Mouse (Mus musculus): ENCODE data around the gene Myocd. TPM values are rescaled to one million over a fixed set of nuclear protein-coding genes. Genes with fewer than 3 reads are reported as not detected.

The Myocd gene
- polyA plus RNA-seq, 1 experiment from 2014 or later = 1.4 TPM

GRCm38 (mm10) chr11:65139030-65139429 is 130.8 kb downstream of the Myocd start:
- no peak overlapping the region for H3K9ac ChIP-seq (ENCODE audit: low read depth, low read length)
- no peak overlapping the region for H3K27ac ChIP-seq (ENCODE audit: low read depth, low read length)
- H3K4me2 ChIP-seq = no peak overlapping the region
- no peak overlapping the region for H3K4me3 ChIP-seq (ENCODE audit: low read depth, low read length)
- DNase-seq (ENCODE audit: low spot score) (no peak), ATAC-seq (replicated peaks; ENCODE audit: low FRiP score) (no peak)
- H3K4me1 ChIP-seq (replicated peaks; ENCODE audit: control insufficient read depth, insufficient read depth, low read length) = no peaks in the 10 kb centered on the region; the same call in 1 of the 2 replicates
- no peaks in the 10 kb centered on the region for H3K27me3 ChIP-seq (replicated peaks; ENCODE audit: control insufficient read depth, insufficient read depth, low read length)
- no peaks in the 10 kb centered on the region for H3K9me3 ChIP-seq (ENCODE audit: control insufficient read depth, low read length)
- H3K36me3 ChIP-seq (ENCODE audit: control insufficient read depth, insufficient read depth, low read length) = no peaks in the 10 kb centered on the region
- WGBS = 81% methylated on average over 3 of the region's 3 CpGs

DNA sequence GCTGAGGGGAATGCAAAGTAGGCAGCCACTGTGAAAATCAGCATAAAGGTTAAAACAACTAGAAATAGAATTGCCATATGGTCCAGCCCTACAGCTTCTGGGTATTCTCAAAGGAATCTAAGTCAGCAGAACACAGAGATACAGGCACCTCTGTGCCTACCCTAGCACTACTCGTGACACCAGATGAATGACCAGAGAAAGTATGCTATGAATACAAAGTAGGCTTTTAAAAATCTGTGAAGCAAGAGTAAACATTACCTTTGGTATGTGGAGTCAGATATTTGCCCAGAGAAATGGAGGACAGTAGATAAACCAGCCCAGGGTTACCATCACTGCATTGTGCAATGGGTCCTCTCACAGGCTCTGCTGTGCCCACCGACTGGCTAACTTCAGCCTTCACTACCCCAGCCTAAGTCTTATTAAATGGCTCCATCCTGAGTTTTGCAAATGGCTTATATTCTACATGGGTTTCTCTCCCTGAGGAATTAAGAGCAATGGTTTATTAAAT is 132.6 kb downstream of the Myocd start:
- no peaks in the 10 kb centered on the region for H3K36me3 ChIP-seq (ENCODE audit: control insufficient read depth, insufficient read depth, low read length)
- WGBS = 70% methylated on average over 2 of the region's 2 CpGs
- no peaks in the 10 kb centered on the region for H3K27me3 ChIP-seq (replicated peaks; ENCODE audit: control insufficient read depth, insufficient read depth, low read length)
- H3K27ac ChIP-seq (ENCODE audit: low read depth, low read length) = no peak overlapping the region
- ATAC-seq (replicated peaks; ENCODE audit: low FRiP score) (no peak), DNase-seq (ENCODE audit: low spot score) (no peak)
- H3K4me2 ChIP-seq = no peak overlapping the region
- H3K9me3 ChIP-seq (ENCODE audit: control insufficient read depth, low read length) = no peaks in the 10 kb centered on the region
- no peak overlapping the region for H3K9ac ChIP-seq (ENCODE audit: low read depth, low read length)
- H3K4me1 ChIP-seq (replicated peaks; ENCODE audit: control insufficient read depth, insufficient read depth, low read length) = no peaks in the 10 kb centered on the region; the same call in 1 of the 2 replicates
- no peak overlapping the region for H3K4me3 ChIP-seq (ENCODE audit: low read depth, low read length)

DNA sequence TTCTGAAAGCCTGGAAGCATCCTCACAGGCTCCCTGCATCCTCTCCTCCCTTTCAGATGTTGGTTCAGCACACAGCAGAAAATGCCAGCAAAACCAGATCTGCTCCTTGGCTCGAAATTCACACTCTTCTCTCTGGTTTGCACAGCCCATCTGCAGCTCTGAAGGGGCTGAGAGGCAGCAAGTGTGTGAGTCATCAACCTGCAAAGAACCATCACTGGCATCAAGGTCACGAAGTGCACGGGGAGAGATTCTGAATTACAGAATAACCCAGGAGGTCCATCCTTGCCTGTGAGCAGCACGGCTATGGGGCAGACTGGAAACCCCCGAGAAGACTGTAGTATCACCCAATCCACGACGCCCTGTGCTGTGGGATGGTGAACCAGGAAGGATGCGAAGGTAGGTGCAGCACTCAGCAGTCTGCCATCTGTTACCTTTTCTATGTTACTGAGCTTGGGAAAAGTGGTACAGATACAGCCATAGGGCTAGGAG is 134.5 kb downstream of the Myocd start:
- DNase-seq (ENCODE audit: low spot score) (no peak), ATAC-seq (replicated peaks; ENCODE audit: low FRiP score) (no peak)
- H3K27ac ChIP-seq (ENCODE audit: low read depth, low read length) = no peak overlapping the region

GRCm38 (mm10) chr11:65133661-65134060 is 136.1 kb downstream of the Myocd start:
- Histone ChIP-seq H3K9me3 (ENCODE audit: control insufficient read depth, low read length) (no peaks in the 10 kb centered on the region), H3K4me1 (replicated peaks; ENCODE audit: control insufficient read depth, insufficient read depth, low read length) (no peaks in the 10 kb centered on the region), H3K27me3 (replicated peaks; ENCODE audit: control insufficient read depth, insufficient read depth, low read length) (no peaks in the 10 kb centered on the region), H3K4me2 (no peak overlapping the region), H3K4me3 (ENCODE audit: low read depth, low read length) (no peak overlapping the region), H3K27ac (ENCODE audit: low read depth, low read length) (no peak overlapping the region), H3K36me3 (ENCODE audit: control insufficient read depth, insufficient read depth, low read length) (no peaks in the 10 kb centered on the region), H3K9ac (ENCODE audit: low read depth, low read length) (no peak overlapping the region)
- no peak for DNase-seq (ENCODE audit: low spot score)
- ATAC-seq (replicated peaks; ENCODE audit: low FRiP score) = no peak
- 81% methylated on average over 4 of the region's 4 CpGs for WGBS

More for the DNA sequence above, 134.5 kb downstream of the Myocd start:
- Histone ChIP-seq H3K9me3 (ENCODE audit: control insufficient read depth, low read length) (no peaks in the 10 kb centered on the region), H3K4me2 (no peak overlapping the region), H3K4me3 (ENCODE audit: low read depth, low read length) (no peak overlapping the region), H3K36me3 (ENCODE audit: control insufficient read depth, insufficient read depth, low read length) (no peaks in the 10 kb centered on the region), H3K27me3 (replicated peaks; ENCODE audit: control insufficient read depth, insufficient read depth, low read length) (no peaks in the 10 kb centered on the region), H3K4me1 (replicated peaks; ENCODE audit: control insufficient read depth, insufficient read depth, low read length) (no peaks in the 10 kb centered on the region; the same call in 1 of the 2 replicates), H3K9ac (ENCODE audit: low read depth, low read length) (no peak overlapping the region)
- 76% methylated on average over 8 of the region's 8 CpGs for WGBS

DNA sequence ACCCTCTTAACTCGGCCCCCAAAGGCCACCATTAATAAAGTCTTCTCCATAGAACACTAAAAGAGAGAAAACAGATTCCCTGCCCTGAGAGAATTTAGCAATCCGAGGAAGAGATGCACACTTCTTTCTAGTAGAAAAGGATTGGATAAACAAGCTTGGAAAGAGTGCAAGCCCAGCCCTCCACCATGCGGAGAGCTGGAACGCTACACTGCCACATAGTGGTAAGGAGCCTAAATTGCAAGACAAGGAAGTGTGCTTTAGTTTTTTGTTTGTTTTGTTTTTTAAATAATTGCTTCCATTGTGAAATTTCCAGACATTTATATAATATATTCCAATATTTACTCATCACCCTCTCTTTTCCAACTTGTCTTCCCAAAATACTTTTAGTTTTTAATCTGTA is 140.7 kb downstream of the Myocd start:
- no peaks in the 10 kb centered on the region for H3K36me3 ChIP-seq (ENCODE audit: control insufficient read depth, insufficient read depth, low read length)
- 69% methylated on average over 4 of the region's 4 CpGs for WGBS
- no peaks in the 10 kb centered on the region; the same call in 1 of the 2 replicates for H3K4me1 ChIP-seq (replicated peaks; ENCODE audit: control insufficient read depth, insufficient read depth, low read length)
- no peaks in the 10 kb centered on the region for H3K9me3 ChIP-seq (ENCODE audit: control insufficient read depth, low read length)
- no peaks in the 10 kb centered on the region for H3K27me3 ChIP-seq (replicated peaks; ENCODE audit: control insufficient read depth, insufficient read depth, low read length)
- H3K9ac ChIP-seq (ENCODE audit: low read depth, low read length) = no peak overlapping the region
- no peak overlapping the region for H3K4me2 ChIP-seq
- DNase-seq (ENCODE audit: low spot score) (no peak), ATAC-seq (replicated peaks; ENCODE audit: low FRiP score) (no peak)
- no peak overlapping the region for H3K4me3 ChIP-seq (ENCODE audit: low read depth, low read length)
- H3K27ac ChIP-seq (ENCODE audit: low read depth, low read length) = no peak overlapping the region

GRCm38 (mm10) chr11:65128666-65129065 is 141.1 kb downstream of the Myocd start:
- H3K4me3 ChIP-seq (ENCODE audit: low read depth, low read length) = no peak overlapping the region
- H3K4me2 ChIP-seq = no peak overlapping the region
- H3K9me3 ChIP-seq (ENCODE audit: control insufficient read depth, low read length) = no peaks in the 10 kb centered on the region
- ATAC-seq (replicated peaks; ENCODE audit: low FRiP score) (no peak), DNase-seq (ENCODE audit: low spot score) (no peak)
- H3K27me3 ChIP-seq (replicated peaks; ENCODE audit: control insufficient read depth, insufficient read depth, low read length) = no peaks in the 10 kb centered on the region
- 84% methylated on average over 4 of the region's 4 CpGs for WGBS
- no peak overlapping the region for H3K9ac ChIP-seq (ENCODE audit: low read depth, low read length)
- H3K27ac ChIP-seq (ENCODE audit: low read depth, low read length) = no peak overlapping the region
- H3K36me3 ChIP-seq (ENCODE audit: control insufficient read depth, insufficient read depth, low read length) = no peaks in the 10 kb centered on the region
- H3K4me1 ChIP-seq (replicated peaks; ENCODE audit: control insufficient read depth, insufficient read depth, low read length) = no peaks in the 10 kb centered on the region; the same call in 1 of the 2 replicates

DNA sequence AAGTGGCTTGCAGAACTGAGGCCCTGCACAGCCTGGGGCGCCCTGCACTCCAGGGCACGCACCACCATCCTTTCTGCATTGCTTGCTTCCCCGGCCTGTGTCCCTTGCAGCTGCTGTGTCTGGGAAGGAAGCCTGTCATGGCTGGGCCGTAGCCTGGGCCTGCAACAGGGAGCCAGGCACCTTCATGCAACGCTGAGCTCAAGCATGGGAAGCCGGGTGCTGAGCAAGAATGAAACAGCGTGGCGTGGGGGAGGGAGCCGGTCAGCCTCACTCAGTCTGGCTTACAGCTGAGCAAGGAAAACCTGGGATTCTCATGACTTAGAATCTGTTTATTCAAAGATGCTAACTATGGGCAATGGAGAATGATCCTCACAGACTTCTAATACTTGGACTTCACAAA is 143.2 kb downstream of the Myocd start:
- H3K27ac ChIP-seq (ENCODE audit: low read depth, low read length) = no peak overlapping the region

More for the DNA sequence above, 143.2 kb downstream of the Myocd start:
- no peaks in the 10 kb centered on the region for H3K36me3 ChIP-seq (ENCODE audit: control insufficient read depth, insufficient read depth, low read length)
- no peaks in the 10 kb centered on the region; the same call in 1 of the 2 replicates for H3K4me1 ChIP-seq (replicated peaks; ENCODE audit: control insufficient read depth, insufficient read depth, low read length)
- ATAC-seq (replicated peaks; ENCODE audit: low FRiP score) = no peak
- no peak overlapping the region for H3K4me3 ChIP-seq (ENCODE audit: low read depth, low read length)
- no peak overlapping the region for H3K9ac ChIP-seq (ENCODE audit: low read depth, low read length)
- 78% methylated on average over 9 of the region's 9 CpGs for WGBS
- DNase-seq (ENCODE audit: low spot score) = no peak
- H3K27me3 ChIP-seq (replicated peaks; ENCODE audit: control insufficient read depth, insufficient read depth, low read length) = no peaks in the 10 kb centered on the region
- H3K9me3 ChIP-seq (ENCODE audit: control insufficient read depth, low read length) = no peaks in the 10 kb centered on the region
- no peak overlapping the region for H3K4me2 ChIP-seq

Other genes starting within 250 kb of the Myocd start
- gene 1700086D15Rik, start 110.1 kb downstream of the Myocd start, polyA plus RNA-seq (2014; fragmentation: Nextera tagmentation; extraction: Ambion mirVana) = not detected in 2 replicates
- gene Arhgap44, start 107.0 kb downstream of the Myocd start, polyA plus RNA-seq (2014; fragmentation: Nextera tagmentation; extraction: Ambion mirVana) = 1.6 and 2.1 TPM in 2 replicates

Data from liver, embryonic 11.5 days (tissue).